Mouse (Mus musculus): ENCODE data around the gene Il1f5. TPM values are rescaled to one million over a fixed set of nuclear protein-coding genes. Genes with fewer than 3 reads are reported as not detected.

The Il1f5 gene
- polyA plus RNA-seq, 1 experiment = not detected

DNA sequence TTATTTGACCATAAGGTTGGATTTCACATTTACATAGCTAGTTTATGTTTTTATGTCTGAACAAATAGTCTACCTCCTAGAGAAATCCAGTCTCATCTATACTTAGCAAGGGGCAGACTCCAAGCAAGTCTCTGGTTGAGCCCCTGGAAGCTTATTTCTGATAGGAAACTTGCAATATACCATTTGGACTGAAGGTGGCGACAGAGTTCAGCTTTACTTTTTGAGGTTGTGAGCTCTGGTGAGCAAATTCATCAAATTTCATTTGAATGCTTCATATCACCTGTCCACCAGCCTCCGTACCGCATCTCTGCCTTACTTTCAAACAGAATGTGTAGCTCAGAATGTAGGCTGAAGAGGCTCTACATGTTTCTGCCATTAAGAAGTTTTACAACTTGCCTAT is 20.1 kb downstream of the Il1f5 start:
- TF ChIP-seq POLR2A (IDR thresholded peaks at IDR 0.05; ENCODE audit: low read depth, low read length) = no peak
- TF ChIP-seq CTCF (IDR thresholded peaks at IDR 0.05; ENCODE audit: extremely low read depth, insufficient read depth, insufficient read length, insufficient replicate concordance) = peak; percentile 38; the same call in 1 of the 2 replicates
- WGBS = 4% methylated on average over 3 of the region's 3 CpGs
- peak; percentile 30 to 35 for DNase-seq (ENCODE audit: low read depth in 1 of 2, low spot score in 2 of 2)
- no peak overlapping the region for H3K27ac ChIP-seq (ENCODE audit: insufficient read depth, low read length)
- no peaks in the 10 kb centered on the region for H3K4me1 ChIP-seq (ENCODE audit: control insufficient read depth, insufficient read depth, insufficient read length)
- H3K4me3 ChIP-seq (ENCODE audit: extremely low read depth, insufficient read depth, insufficient read length) = no peak overlapping the region
- no peaks in the 10 kb centered on the region for H3K27me3 ChIP-seq (ENCODE audit: control insufficient read depth, insufficient read depth, low read length)
- no peaks in the 10 kb centered on the region for H3K36me3 ChIP-seq (ENCODE audit: control insufficient read depth, insufficient read depth, low read length)

DNA sequence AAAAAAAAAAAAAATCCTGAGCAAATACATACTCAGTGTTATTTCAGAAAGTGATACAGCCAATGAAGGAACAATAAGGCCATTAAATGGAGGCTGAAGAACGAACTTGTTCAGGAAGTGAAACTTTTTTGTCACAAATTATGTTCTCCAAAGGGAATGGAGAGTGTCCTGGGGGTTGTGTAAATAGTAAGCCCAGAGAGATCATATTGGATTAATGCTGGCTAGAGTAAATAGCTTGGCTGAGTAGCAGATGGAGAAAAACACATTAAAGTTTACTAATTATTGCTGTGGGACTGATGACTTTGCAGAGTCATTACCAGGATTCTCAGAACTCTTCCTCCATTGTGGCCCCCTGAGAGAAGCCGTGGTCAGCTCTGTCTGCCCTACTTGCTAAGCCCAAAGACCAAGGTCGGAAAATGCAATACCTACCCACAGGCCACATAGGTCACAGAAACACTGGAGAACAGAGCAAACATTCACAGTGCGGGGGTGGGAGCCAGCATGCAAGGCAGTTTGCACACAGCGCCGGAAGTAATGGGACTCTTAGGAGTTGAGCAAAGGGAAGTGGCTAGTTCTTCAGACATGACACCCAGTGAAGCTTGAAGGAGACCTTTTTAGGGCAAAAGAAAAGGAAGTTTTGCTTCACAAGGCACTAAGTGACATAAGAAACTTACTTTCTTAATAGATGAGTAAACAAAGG is 34.7 kb downstream of the Il1f5 start:
- WGBS = 15% methylated on average over 6 of the region's 6 CpGs
- peaks cover 11% of the 10 kb centered on the region for H3K4me1 ChIP-seq (ENCODE audit: control insufficient read depth, insufficient read depth, insufficient read length)
- TF ChIP-seq POLR2A (IDR thresholded peaks at IDR 0.05; ENCODE audit: low read depth, low read length) (no peak), CTCF (IDR thresholded peaks at IDR 0.05; ENCODE audit: extremely low read depth, insufficient read depth, insufficient read length, insufficient replicate concordance) (no peak)
- H3K36me3 ChIP-seq (ENCODE audit: control insufficient read depth, insufficient read depth, low read length) = no peaks in the 10 kb centered on the region
- peak overlapping the region; percentile 80 for H3K27ac ChIP-seq (ENCODE audit: insufficient read depth, low read length)
- peak; percentile 64 to 68 for DNase-seq (ENCODE audit: low read depth in 1 of 2, low spot score in 2 of 2)
- H3K27me3 ChIP-seq (ENCODE audit: control insufficient read depth, insufficient read depth, low read length) = no peaks in the 10 kb centered on the region
- H3K4me3 ChIP-seq (ENCODE audit: extremely low read depth, insufficient read depth, insufficient read length) = no peak overlapping the region

DNA sequence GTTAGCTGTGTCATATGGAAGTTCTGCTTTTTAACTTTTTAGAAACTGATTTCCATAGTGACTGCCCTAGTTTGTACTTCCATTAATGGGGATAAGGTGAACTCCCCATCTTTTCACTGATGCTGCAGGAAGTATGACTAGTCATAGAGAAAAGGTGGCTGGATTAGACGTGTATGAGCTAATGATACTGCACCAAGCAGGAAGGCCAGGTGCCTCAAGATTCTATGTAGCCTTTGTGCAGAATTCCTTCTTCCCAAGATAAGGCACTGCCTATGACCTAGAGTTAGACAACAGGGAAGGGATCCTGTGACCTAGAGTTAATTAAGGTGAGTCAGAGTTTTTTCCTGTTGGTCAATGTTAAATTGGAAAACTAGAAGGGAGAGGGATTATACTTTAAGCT is 40.2 kb downstream of the Il1f5 start:
- Histone ChIP-seq H3K4me1 (ENCODE audit: control insufficient read depth, insufficient read depth, insufficient read length) (peaks cover 6% of the 10 kb centered on the region), H3K27me3 (ENCODE audit: control insufficient read depth, insufficient read depth, low read length) (no peaks in the 10 kb centered on the region), H3K4me3 (ENCODE audit: extremely low read depth, insufficient read depth, insufficient read length) (no peak overlapping the region), H3K27ac (ENCODE audit: insufficient read depth, low read length) (no peak overlapping the region), H3K36me3 (ENCODE audit: control insufficient read depth, insufficient read depth, low read length) (no peaks in the 10 kb centered on the region)
- DNase-seq (ENCODE audit: low read depth in 1 of 2, low spot score in 2 of 2) = no peak
- TF ChIP-seq CTCF (IDR thresholded peaks at IDR 0.05; ENCODE audit: extremely low read depth, insufficient read depth, insufficient read length, insufficient replicate concordance) (no peak), POLR2A (IDR thresholded peaks at IDR 0.05; ENCODE audit: low read depth, low read length) (no peak)
- WGBS = 64% methylated on average over 1 of the region's 1 CpGs

DNA sequence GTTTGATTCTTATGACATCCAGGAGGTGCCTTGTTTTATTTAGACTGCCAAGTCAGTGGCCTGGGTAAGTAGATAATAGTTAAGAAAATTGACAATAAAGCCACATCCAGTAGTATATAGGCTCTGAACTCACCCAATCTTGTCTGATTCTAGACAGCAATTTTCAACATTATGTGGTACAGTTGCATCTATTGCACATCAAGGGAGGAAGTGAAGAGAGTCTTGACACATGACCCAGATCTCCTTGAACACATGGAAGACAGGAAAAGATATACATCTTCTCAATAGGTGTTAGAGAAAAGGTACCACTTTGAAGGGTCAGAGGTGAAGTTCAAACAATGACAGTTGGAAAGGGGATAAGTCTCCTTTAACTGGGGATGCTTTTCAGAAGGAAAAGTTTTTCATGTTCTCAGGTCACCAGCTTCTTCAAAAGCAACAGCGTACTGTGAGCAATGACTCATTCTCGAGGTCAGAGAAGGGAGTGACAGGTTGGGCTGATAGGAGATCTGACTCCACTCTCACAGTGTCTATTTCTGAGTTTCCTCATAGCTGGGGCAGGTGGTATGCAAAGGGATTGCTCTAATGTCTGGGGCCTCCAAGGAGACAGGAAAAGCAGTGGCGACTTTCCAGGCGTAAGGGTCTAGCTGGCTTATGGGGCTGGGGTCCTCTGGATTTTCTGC is 41.3 kb downstream of the Il1f5 start:
- TF ChIP-seq CTCF (IDR thresholded peaks at IDR 0.05; ENCODE audit: extremely low read depth, insufficient read depth, insufficient read length, insufficient replicate concordance) (no peak), POLR2A (IDR thresholded peaks at IDR 0.05; ENCODE audit: low read depth, low read length) (no peak)
- 75% methylated on average over 4 of the region's 4 CpGs for WGBS
- no peak for DNase-seq (ENCODE audit: low read depth in 1 of 2, low spot score in 2 of 2)
- Histone ChIP-seq H3K4me3 (ENCODE audit: extremely low read depth, insufficient read depth, insufficient read length) (no peak overlapping the region), H3K4me1 (ENCODE audit: control insufficient read depth, insufficient read depth, insufficient read length) (no peaks in the 10 kb centered on the region), H3K36me3 (ENCODE audit: control insufficient read depth, insufficient read depth, low read length) (no peaks in the 10 kb centered on the region), H3K27ac (ENCODE audit: insufficient read depth, low read length) (no peak overlapping the region), H3K27me3 (ENCODE audit: control insufficient read depth, insufficient read depth, low read length) (no peaks in the 10 kb centered on the region)

Other genes starting within 250 kb of the Il1f5 start
- 0.12 and 0.19 TPM in 2 replicates for gene Hnmt, start 227.6 kb upstream of the Il1f5 start, polyA plus RNA-seq (2012; rRNA removed)
- gene Tbpl2, start 180.4 kb upstream of the Il1f5 start, polyA plus RNA-seq (2012; rRNA removed) = not detected in 2 replicates
- gene Il1f8, start 123.8 kb upstream of the Il1f5 start, polyA plus RNA-seq (2012; rRNA removed) = not detected in 2 replicates
- gene Il1f9, start 90.5 kb upstream of the Il1f5 start, polyA plus RNA-seq (2012; rRNA removed) = 0.27 and 0.28 TPM in 2 replicates
- not detected in 2 replicates for gene Il1f6, start 61.5 kb upstream of the Il1f5 start, polyA plus RNA-seq (2012; rRNA removed)
- not detected in 2 replicates for gene Il1f10, start 14.2 kb downstream of the Il1f5 start, polyA plus RNA-seq (2012; rRNA removed)
- gene Il1rn, start 59.9 kb downstream of the Il1f5 start, polyA plus RNA-seq (2012; rRNA removed) = 2.0 and 2.2 TPM in 2 replicates
- gene Psd4, start 90.6 kb downstream of the Il1f5 start, polyA plus RNA-seq (2012; rRNA removed) = 40.1 and 41.1 TPM in 2 replicates
- not detected in 2 replicates for gene Pax8, start 198.6 kb downstream of the Il1f5 start, polyA plus RNA-seq (2012; rRNA removed)